Mouse (Mus musculus) megakaryocyte, adult 5-6 weeks (primary cell): ENCODE data around the gene Nrxn3. TPM values are rescaled to one million over a fixed set of nuclear protein-coding genes. Genes with fewer than 3 reads are reported as not detected.

Source experiments
- ATAC-seq: 2 replicates; pipeline ENCODE4 v1.8.0; 2016; ENCODE audit warnings: mild to moderate bottlenecking, inconsistent platforms; ENCODE audit not compliant: poor library complexity, severe bottlenecking
- total RNA-seq, 2 experiments: library from RNA; stranded (forward) in 1 of 2; stranded (reverse) in 1 of 2; fragments of 153-499, 151-499 nt in 1 of 2; fragments of 221-1000, 200-1000 nt in 1 of 2; gene quantifications; 2 replicates each; pipeline versions ENCODE4 v1.2.3 to v1.2.4; 2015 to 2017

Gene Nrxn3
- total RNA-seq, 2 experiments from 2014 or later, result not detected

DNA sequence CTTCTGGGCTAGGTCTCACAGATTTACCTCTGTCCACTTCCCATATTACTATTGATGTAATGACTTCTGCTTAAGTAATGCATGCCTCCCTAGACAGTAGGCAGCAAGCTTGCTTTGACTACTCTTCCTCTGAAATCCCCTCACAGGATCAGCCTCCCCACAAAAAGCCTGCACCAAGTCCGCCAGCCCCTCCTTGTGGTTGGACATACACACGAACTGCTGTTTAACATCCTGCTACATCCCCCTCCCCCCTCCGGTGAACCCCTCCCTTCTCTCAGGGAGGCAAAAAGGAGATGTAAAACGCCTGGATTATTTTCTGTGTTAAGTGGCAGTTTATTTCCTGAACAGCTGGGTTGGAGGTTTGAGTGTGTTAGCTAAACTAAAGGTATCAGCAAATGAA, 749.2 kb downstream of the Nrxn3 start:
- no peak for ATAC-seq

GRCm38 (mm10) chr12:89479096-89479495, 756.4 kb downstream of the Nrxn3 start:
- ATAC-seq, result 0 out of 2 replicates have a peak, but pooled peaks have one; percentile 49

DNA sequence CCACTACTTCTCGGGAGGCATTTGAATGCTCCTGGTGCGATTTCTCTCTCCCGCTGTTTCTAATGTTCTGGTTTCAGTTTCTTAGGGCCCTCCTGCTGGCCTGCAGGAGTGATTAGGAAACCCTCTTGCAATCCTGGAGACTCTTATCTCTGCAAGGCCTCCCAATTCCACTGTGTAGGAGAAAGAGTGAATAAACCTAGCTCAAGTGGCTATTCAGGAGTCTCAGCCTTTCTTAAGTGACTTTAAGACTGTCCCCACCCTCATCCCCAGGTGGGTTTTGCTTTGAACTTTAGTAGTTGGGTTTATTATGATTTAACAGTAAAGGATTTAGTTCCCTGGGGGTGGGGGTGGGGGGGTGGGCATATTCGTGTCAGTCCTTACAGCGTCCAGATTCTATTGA, 759.5 kb downstream of the Nrxn3 start:
- ATAC-seq, result no peak

DNA sequence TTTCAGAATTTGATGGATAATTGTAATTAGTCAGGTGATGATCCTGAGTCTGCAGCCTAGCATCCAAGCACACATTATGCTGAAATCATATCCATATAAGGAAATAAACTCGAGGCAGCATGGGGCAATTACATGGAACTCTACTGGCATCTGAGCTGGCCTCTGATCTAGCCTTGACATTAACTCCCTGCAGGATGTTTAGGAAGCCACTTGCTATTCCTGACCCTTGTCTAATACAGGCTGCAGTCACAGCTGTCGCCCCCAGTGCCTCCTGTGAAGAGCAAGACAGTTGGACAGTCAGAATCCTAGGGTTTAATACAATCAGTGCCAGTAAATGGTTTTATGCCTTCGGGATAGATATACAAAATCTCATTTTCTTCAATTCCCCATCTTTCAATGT, 781.4 kb downstream of the Nrxn3 start:
- ATAC-seq, result no peak

DNA sequence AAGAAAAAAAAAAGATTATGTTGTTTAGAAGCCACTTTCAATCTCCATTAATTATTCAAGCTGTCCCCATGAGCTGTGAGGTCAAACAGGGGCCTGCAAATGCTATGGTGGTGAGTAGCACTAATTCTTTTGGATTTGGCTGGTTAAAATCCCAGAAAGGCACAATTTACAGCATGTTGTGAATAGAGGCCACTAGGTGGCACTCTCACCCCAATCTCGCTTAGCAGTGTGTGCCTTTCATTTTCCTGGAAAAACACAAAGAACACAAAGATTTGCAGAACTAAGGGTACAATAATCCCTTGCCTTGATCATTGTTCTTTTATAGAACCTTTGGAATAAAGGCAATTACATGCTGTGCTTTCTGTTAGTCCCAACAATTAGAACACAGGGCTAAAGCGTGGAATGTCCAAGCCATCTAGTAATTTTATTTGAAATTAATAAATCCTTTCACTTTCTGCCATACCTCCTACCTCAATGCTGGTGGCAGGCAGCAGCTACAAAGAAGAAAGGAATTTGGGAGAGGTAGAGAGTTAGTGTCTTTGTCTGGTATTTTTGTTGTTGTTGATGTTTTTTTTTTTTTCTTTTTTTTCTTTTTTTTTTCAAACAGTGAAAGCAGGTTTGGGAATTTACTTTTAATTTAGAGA, 782.6 kb downstream of the Nrxn3 start:
- peak; percentile 56; the same call in 1 of the 2 replicates for ATAC-seq

- no peak for ATAC-seq
Observed at GRCm38 (mm10) chr12:89508970-89509369, 786.3 kb downstream of the Nrxn3 start.

- 0 out of 2 replicates have a peak, but pooled peaks have one; percentile 35 for ATAC-seq
Observed at GRCm38 (mm10) chr12:89513759-89514158, 791.1 kb downstream of the Nrxn3 start.

DNA sequence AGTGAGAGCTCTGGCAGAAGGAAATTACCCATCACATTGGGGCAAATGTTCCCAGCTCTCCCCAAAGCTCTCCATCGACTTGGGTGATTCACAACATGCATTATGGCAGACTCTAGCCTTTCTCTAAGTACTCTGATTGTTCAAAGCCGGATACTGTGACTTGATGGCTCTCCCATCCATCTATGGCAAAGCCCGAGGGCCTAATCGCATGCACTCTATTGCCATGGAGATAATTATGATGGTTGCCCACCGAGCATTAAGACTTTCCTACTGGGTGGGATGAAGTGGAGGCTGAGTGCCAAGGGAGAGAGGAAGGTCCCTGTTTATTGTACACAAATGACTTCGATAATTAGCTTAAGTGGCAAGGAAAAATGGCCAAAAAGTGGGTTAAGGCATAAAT, 793.4 kb downstream of the Nrxn3 start:
- no peak for ATAC-seq

DNA sequence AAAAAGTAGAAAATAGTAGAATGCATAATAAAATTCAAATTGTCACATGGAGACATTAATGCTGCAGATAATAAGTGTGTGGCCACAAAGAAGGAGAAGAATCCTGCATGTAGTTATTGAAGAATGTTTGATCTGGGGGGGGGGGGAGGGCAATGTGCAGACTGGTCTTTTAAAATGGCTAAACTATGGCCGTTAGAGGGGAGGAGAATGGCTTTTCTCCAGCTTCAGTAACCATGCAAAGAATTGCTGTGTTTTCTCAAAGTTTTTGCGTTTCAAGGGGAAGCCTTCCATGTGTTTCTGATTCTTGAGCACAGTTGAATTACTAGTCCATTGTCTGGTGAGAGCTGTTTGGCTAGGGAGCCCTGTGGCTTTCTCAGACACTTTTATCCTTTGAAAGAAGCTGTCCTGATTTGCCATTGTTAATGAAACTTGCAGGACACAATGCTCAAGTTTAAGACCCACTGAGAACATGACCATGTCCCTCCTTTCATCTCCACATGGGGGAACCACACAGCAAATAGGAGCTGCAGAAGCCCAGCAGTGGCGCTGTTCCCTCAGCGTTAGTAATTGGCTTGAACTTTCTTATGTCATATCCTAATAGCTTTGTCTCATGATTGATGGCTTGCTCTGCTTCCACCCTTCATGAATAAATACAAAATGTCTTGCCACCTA, 808.1 kb downstream of the Nrxn3 start:
- ATAC-seq, result no peak

DNA sequence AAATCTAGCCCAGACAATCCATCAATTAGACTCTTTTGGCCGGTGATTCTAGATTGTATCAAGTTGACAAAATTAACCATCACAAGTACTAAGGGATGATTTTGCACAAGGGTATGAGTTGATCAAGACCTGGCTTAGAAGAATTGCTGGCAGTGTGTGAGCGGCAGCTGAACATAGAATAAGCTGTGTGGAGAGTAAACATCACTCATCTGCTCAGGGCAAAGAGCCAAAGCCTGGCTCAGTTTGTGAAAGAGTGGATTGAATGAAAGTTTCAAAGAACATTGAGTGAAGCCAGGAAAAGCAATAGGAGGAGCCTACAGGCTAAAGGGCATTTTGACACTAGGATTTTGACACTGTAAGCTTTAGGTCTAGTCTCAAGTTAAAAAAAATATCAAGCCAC, 828.6 kb downstream of the Nrxn3 start:
- no peak for ATAC-seq

DNA sequence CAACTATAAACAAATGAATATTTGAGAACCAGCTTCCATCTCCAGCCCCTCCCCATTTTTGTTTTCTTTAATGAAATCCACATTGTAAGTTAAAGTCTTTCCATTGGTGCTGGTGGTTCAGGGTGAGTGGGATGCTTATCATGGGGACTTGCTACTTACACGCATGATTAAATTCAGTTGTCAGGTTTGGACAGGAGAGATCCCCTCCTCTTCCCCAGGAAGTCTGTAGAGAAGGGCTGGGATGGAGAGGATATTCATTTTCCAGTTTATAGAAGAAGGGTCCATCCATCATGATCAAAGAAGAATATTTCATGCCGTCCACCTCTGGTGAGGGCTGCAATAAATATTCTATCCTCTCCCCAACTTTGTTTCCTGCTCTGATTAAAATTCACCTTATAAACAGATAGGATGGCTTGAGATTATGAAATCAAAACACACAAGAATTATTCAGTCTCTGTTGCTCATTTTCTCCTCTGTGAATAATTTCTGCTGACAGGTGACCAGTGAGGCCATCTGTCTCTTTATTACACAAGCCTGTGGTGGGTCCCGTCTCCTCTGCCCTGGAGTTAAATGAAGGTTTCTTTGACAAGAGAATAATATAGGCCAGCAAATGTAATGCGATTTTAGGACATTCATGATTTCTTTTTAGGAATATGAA, 830.7 kb downstream of the Nrxn3 start:
- ATAC-seq, result no peak

GRCm38 (mm10) chr12:89554171-89554570, 831.5 kb downstream of the Nrxn3 start:
- ATAC-seq, result no peak

DNA sequence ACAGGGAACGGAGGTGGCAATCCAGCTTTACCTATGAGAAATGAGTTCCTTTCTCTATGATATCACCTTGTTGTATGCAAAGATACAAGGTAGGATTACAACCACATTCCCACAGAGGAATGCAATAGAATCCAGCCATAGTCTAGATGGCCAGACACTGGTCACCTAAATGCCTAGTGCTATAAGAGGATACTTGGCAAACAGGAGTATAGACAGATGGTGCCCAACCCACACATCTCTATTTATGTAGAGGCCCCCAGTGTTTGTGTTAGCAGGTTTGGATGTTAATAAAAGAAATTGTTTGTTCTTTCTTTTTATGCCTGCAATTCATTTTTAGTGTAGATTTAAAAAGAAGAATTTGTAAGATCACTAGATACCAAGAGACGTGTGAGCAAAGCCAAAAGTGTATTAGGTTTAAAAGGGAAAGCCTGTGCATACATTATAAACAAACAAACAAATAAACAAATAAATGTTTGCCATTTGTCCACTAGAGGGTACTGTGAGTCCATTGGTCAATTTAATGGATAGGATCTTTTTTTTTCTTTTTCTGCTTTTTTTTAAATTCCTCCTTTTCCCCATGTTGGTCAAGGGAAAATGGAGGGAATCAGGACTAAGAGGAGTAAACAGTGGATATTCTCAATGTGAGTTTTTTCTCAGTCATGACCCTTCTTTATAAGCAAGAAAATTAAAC, 832.2 kb downstream of the Nrxn3 start:
- ATAC-seq, result no peak

- no peak for ATAC-seq
Observed at GRCm38 (mm10) chr12:89558921-89559320, 836.2 kb downstream of the Nrxn3 start.

DNA sequence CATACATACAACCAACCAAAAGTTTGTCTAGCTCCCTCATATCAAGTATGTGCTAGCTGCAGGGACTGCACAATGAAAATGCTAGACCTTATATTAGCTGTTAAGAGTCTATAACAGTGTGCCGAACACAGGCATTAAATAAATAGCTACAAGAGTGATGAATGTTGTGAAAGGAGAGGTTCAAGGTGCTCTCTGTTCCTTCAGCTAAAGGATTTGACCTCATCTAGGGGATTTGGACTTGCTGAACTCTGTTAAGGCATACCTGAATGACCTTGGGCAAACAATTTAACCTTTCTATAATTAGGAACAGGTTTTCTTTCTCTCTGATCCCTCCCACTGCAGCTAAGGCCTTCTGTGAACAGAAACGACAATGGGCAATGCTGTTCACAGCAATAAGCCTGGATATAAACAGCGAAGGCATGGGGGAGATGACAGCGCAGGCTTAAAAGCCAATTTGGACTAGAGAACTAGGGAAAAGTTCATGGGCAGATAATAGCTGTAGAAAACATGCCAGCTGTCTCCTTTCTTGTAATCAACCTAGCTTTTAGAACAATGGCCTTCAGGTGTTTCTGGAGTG, 839.4 kb downstream of the Nrxn3 start:
- ATAC-seq, result no peak

DNA sequence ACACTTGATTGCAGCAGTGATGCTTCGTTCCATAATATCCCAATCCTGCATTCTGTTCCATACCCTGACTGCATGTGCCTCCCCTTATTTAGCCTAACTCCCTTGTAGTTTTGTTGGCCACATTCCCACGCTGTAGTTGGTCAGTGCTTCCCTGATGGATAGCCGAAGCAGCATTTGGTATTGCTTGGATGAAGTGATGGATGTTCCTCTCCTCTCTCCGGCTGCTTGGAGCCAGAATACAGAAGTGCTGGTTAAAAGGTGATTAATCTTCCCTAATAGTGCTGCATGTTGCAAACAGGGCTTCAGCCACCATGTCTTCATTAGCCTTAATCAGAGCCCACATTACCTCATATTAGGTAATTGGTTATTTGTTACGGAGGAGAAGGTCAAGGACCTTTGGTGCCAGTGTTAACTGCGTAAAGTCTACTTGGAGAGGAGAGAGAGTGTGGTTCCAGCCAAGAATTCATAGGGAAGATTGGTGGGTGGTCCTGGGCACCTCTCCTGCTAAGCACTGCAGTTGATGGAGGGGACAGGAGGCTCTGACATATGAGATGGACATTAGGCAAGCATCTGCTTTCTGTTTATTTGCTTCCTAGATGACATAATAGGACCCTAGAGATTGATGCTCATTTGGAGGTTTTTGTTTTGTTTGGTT, 846.2 kb downstream of the Nrxn3 start:
- ATAC-seq, result no peak

DNA sequence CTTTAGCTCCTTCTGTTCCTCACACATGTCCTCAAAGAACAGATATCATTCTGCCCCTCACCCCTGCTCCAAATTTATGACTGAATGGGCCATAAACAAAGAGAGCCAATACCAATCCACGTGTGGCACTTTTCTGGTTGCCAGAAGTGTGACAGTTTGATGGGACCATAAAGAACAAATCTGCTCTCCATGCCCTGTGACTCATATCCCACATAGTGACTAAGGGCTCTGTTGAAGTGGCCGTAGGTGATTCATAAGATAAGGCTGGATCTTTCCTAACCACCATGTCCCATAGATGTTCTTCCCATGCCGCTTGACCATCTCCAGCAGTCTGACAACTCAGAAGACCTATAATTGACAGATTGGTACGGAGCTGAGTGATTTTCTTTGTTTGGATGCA, 869.8 kb downstream of the Nrxn3 start:
- no peak for ATAC-seq

GRCm38 (mm10) chr12:89613670-89614069, 891.0 kb downstream of the Nrxn3 start:
- no peak for ATAC-seq

DNA sequence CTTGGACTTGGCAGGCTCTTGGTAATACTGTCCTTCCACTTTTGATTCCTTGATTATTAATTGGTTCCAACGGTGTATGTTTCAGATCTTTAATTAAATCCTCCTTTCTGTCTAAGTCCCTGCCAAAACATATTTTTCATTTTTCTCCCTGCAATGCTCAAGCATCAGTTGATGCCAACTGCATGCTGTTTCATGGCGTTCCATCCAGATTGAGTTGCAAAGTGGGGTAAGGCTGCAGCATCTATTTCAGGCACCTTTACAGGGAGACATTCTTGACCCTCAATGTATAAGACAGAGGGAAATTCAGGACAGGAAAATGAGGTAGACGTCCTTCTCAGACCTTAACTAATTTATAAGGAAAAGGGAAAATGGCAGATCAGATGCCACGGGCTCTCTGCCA, 903.1 kb downstream of the Nrxn3 start:
- no peak for ATAC-seq

- no peak for ATAC-seq
Observed at GRCm38 (mm10) chr12:89640046-89640445, 917.4 kb downstream of the Nrxn3 start.

DNA sequence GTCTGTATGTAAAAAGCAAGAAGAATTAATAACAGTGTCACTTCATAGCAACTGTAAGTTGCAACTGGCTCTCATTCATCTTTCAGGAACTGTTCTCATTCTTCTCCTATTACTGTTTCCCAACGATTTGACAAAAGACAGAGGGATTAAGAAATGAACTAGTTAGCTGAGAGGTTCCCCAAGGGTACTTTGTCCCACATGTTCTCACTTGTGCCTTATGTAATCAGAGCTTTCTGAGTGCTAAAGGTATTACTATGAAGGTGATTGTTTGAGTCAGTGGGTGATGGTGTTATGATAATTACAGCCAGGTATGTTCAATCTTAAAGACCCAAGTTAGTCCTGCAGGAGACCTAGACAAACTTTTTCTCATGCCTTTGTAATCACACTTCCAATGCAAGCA, 918.8 kb downstream of the Nrxn3 start:
- no peak for ATAC-seq
